Mouse (Mus musculus) 3134 (cell line): Measurements from ENCODE around the gene Lrch3.
A peak's percentile ranks its signal among the peaks of the same experiment; 100 is the strongest.
"Not testable (repeated sequence)": the region's sequence is repeated elsewhere in the genome, so short reads cannot be mapped to it uniquely, and the experiment has no call there.

Experiments used
- DNase-seq: peaks from one replicate; pipeline ENCODE4 v3.0.0-alpha.2; 2011; ENCODE audit warnings: low spot score; ENCODE audit not compliant: insufficient read length; ENCODE audit errors: extremely low read depth

Lrch3 gene

DNA sequence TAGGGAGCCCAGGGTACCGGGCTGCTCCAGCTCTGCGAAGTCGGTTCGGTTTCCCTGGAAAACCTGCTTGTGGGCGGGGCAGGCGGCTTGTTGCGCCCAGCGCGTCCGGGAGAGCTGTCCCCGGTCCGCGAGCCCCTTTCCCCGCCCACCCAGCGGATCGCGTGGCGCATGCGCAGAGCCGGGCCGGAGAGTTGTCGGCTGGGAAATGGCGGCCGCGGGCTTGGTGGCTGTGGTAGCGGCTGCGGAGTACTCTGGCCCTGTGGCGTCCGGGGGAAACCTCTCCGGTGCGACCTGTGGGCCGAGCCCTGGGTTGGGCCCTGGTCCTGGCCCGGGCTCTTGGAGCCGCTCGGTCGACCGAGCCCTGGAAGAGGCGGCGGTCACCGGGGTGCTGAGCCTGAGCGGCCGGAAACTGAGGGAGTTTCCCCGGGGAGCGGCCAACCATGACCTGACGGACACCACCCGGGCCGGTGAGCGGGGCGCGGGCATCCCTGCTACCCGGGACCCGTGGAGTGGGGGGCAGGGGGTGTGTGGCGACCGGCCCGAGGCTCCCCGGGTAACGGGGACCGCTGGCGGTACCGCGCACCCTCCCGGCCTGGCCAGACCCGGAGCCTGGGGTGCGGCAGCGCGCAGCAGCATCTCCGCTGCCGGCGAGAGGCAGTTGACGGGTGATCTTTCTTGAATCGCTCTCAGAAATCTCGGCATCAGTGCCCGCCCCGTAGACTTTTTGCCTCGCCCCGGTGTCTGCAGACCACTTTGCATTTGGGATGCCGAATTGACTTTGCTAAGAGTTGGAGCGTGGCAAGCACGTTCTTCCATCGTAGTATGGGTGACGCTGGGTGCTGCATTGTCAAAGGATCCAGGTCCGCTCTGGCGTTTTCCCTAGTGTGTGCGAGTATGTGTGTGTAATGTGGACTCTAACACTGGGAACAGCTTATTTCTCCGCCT, at the start of gene Lrch3:
Gene Lrch3, plus strand, starts transcription at position 164 of the 945 bp plus-strand sequence.
- peak; percentile 94 for DNase-seq

- no peak for DNase-seq
Measured at GRCm38 (mm10) chr16:32865401-32865800, 48.5 kb upstream of the Lrch3 start.

- no peak for DNase-seq
Measured at GRCm38 (mm10) chr16:32866713-32867112, 47.2 kb upstream of the Lrch3 start.

DNA sequence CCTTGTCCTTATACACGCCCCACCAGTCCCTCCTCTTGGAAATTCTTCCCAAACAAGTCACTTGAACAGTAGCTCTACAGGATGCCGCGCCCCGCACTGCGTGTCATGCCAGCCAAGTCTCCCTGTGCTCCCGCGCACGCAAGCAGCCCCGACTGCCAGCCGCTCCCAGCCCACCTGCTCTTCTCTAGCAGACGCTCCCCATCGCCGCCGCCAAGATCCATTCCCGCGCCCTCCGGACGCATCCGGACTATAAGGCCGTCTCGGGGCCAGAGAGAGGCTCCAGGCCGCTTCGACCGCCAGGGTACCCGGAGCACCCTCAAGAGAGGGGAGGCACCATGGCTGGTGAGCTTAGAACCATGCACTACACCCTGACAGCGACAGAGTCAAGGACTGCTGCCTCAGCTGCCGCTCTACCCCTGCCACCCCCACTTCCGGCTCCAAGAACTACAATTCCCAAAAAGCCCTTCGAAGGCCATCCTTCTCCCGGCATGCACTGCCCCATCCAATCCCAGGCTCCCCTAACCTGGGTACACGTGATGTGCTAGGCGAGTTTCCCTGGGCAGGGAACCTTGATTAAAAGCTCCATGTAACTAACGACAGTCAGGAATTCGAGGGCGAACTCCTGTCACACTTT, 45.9 kb upstream of the Lrch3 start:
- DNase-seq = peak; percentile 95

DNA sequence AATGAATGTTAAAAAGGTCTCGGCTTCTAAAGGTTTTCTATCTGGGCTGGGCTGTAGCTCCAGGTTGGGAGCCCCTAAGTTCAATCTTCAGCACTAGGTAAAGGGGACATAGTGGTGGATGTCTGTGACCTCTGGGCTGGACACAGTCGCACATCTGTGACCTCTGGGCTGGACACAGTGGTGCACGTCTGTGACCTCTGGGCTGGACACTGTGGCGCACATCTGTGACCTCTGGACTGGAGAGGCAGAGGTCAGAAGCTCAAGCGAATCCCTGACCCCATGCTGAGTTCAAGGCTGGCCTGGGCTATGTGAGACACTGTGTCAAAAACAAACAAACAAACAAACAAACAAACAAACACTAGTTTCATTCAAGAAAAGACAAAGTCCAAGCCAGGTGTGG, 43.7 kb upstream of the Lrch3 start:
- no peak for DNase-seq

- DNase-seq = no peak
Measured at GRCm38 (mm10) chr16:32873366-32873765, 40.5 kb upstream of the Lrch3 start.

- not testable (repeated sequence) for DNase-seq
Measured at GRCm38 (mm10) chr16:32875281-32875680, 38.6 kb upstream of the Lrch3 start.

GRCm38 (mm10) chr16:32875847-32876246, 38.1 kb upstream of the Lrch3 start:
- DNase-seq = no peak

- no peak for DNase-seq
Measured at GRCm38 (mm10) chr16:32876831-32877230, 37.1 kb upstream of the Lrch3 start.

- DNase-seq = peak; percentile 98
Measured at GRCm38 (mm10) chr16:32877343-32878156, 36.4 kb upstream of the Lrch3 start, which contains the start of the genes Fyttd1 and Rubcn. Gene Fyttd1, plus strand, starts transcription at chr16:32877500. Gene Rubcn, minus strand, starts transcription at chr16:32877766.

DNA sequence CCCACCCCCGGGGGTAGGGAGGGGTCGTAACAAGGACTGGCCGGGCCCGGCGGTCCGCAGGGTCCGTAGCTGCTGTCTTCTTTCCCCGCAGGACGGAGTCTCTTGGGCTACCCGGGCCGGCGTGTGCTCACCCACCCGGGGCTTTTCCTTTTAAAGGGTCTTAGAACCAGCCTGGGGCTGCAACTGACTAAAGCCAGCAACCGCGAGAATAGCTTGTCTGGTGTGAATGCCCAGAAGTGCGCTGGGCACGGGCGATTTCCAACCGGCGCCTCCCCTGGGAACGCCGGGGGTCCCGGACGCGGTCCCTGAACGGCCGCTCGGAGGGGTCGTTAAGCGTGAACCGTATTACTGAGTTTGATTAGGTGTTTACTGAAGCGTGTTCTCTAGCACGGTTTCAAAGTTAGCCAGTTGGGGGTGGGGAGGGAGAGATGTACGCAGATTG, 35.7 kb upstream of the Lrch3 start:
- DNase-seq = peak; percentile 55

GRCm38 (mm10) chr16:32878972-32879926, 34.7 kb upstream of the Lrch3 start:
- DNase-seq = no peak

DNA sequence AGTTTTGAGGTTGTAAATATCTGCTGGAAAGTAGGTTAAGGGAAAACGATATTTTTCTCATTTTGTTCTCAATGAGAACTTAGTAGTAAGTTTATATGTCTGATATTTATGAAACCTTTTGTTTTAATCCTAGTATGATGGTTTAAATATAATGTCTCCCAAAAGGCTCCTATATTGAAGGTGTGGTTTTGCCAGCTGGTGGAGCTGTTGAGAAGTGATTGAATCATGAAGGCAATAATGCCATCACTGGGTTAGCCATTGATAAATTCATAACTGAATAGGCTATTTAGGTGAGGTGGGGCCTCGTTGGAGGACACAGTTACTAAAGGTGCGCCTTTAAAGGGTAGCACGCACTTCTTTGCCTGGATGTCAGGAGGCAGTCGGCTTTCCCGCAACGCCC, 32.4 kb upstream of the Lrch3 start:
- no peak for DNase-seq

- peak; percentile 34 for DNase-seq
Measured at GRCm38 (mm10) chr16:32887996-32888395, 25.9 kb upstream of the Lrch3 start.

GRCm38 (mm10) chr16:32889881-32890280, 24.0 kb upstream of the Lrch3 start:
- no peak for DNase-seq

DNA sequence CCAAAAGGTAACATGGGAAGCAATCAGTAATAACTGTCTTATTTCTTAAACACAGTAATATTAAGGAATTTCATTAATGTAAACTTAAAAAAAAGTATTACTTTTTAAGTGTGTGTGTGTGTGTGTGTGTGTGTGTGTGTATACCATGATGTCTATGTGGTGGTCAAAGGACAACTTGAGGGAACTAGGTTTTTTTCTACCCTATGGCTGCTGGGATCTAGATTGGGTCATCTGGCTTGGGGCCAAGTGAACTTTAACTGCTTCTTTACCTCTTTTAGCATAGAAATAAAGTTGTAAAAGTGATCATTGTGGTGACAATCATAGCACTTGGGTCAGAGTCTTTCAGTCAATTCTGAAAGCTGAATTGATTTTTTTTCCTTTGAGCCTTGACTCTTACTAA, 17.8 kb upstream of the Lrch3 start:
- DNase-seq = no peak

GRCm38 (mm10) chr16:32901360-32902050, 12.4 kb upstream of the Lrch3 start:
- DNase-seq = no peak

GRCm38 (mm10) chr16:32902051-32902428, 11.9 kb upstream of the Lrch3 start:
- no peak for DNase-seq

DNA sequence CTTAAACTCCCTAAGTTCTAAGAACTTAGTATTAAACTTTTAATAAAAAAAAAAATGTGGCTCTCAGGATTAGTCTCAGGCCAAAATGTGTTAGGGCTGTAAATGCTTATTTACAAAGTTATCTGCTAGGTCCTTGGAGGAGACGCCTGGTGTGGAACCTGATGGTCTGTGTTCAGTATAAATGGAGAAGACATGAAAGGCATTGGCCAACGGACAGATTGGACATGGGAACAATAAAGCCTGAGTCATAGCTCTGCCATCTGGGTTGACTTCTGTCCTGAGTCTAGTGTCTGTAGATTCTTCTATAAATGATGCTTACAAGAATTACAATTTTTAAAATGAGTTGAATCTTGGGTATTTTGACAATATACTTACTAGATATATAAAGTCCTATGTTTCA, 7.7 kb upstream of the Lrch3 start:
- no peak for DNase-seq
